Mouse (Mus musculus) thymus, postnatal 14 days (tissue): ENCODE measurements around the gene Lmf1.

ENCODE experiments used
- DNase-seq: peaks from one replicate; pipeline ENCODE4 v3.0.0; 2021

The Lmf1 gene

GRCm38 (mm10) chr17:25643517-25644294 is 64.8 kb downstream of the Lmf1 start:
- DNase-seq = no peak

- no peak for DNase-seq
Measured at GRCm38 (mm10) chr17:25644761-25645160, 65.9 kb downstream of the Lmf1 start.

GRCm38 (mm10) chr17:25645661-25646060 is 66.8 kb downstream of the Lmf1 start:
- no peak for DNase-seq

- no peak for DNase-seq
Measured at GRCm38 (mm10) chr17:25647901-25648300, 69.0 kb downstream of the Lmf1 start.

GRCm38 (mm10) chr17:25648678-25649216 is 69.9 kb downstream of the Lmf1 start:
- no peak for DNase-seq

- DNase-seq = no peak
Measured at GRCm38 (mm10) chr17:25650726-25651125, 71.8 kb downstream of the Lmf1 start.

GRCm38 (mm10) chr17:25652272-25652671 is 73.4 kb downstream of the Lmf1 start:
- DNase-seq = no peak

GRCm38 (mm10) chr17:25656142-25656825 is 77.4 kb downstream of the Lmf1 start:
- DNase-seq = peak; percentile 21

GRCm38 (mm10) chr17:25656826-25657189 is 77.9 kb downstream of the Lmf1 start:
- peak; percentile 45 for DNase-seq

- DNase-seq = no peak
Measured at GRCm38 (mm10) chr17:25663213-25663835, 84.4 kb downstream of the Lmf1 start.

- DNase-seq = no peak
Measured at GRCm38 (mm10) chr17:25665485-25665884, 86.6 kb downstream of the Lmf1 start.

GRCm38 (mm10) chr17:25665891-25666290 is 87.0 kb downstream of the Lmf1 start:
- DNase-seq = no peak

GRCm38 (mm10) chr17:25668481-25669055 is 89.7 kb downstream of the Lmf1 start:
- DNase-seq = no peak

- DNase-seq = no peak
Measured at GRCm38 (mm10) chr17:25672982-25673381, 94.1 kb downstream of the Lmf1 start.

GRCm38 (mm10) chr17:25677969-25678368 is 99.1 kb downstream of the Lmf1 start:
- DNase-seq = no peak

GRCm38 (mm10) chr17:25679818-25680217 is 100.9 kb downstream of the Lmf1 start:
- no peak for DNase-seq

GRCm38 (mm10) chr17:25681636-25682035 is 102.8 kb downstream of the Lmf1 start:
- DNase-seq = no peak

GRCm38 (mm10) chr17:25686323-25686722 is 107.4 kb downstream of the Lmf1 start:
- DNase-seq = peak; percentile 23

- DNase-seq = no peak
Measured at GRCm38 (mm10) chr17:25688922-25689321, 110.0 kb downstream of the Lmf1 start.

- no peak for DNase-seq
Measured at GRCm38 (mm10) chr17:25696263-25696662, 117.4 kb downstream of the Lmf1 start.

GRCm38 (mm10) chr17:25698446-25698845 is 119.6 kb downstream of the Lmf1 start:
- peak; percentile 75 for DNase-seq

- no peak for DNase-seq
Measured at GRCm38 (mm10) chr17:25700863-25701496, 122.1 kb downstream of the Lmf1 start.

GRCm38 (mm10) chr17:25709994-25710393 is 131.1 kb downstream of the Lmf1 start:
- no peak for DNase-seq
